Mouse (Mus musculus) limb, embryonic 10.5 days (tissue): ENCODE data around the gene Cracr2a. TPM values are rescaled to one million over a fixed set of nuclear protein-coding genes. Genes with fewer than 3 reads are reported as not detected.

ENCODE experiments used
- polyA plus RNA-seq: library from polyadenylated mRNA; unstranded; fragments of >200 nt; fragmentation: Nextera tagmentation; extraction: Ambion mirVana; gene quantifications from 2 replicates; pipeline ENCODE4 v1.2.1, GENCODE M21; 2016

The Cracr2a gene
- polyA plus RNA-seq, 1 experiment from 2014 or later = 2.1 TPM

Other genes with a start within 250 kb of the Cracr2a start
- gene Parp11, start 114.5 kb upstream of the Cracr2a start, polyA plus RNA-seq = 25.9 and 29.6 TPM in 2 replicates
- gene Prmt8, start 208.1 kb downstream of the Cracr2a start, polyA plus RNA-seq = not detected in 2 replicates